Mouse (Mus musculus) layer of hippocampus, postnatal 14 days (tissue): ENCODE results near the gene C3. TPM values are rescaled to one million over a fixed set of nuclear protein-coding genes. Genes with fewer than 3 reads are reported as not detected.
A peak's percentile ranks its signal among the peaks of the same experiment; 100 is the strongest.

Source experiments
- DNase-seq, 2 experiments: peaks; one replicate each; pipeline ENCODE4 v3.0.0; 2021 to 2022; ENCODE audit warnings: low spot score in 2 of 2, mixed read lengths in 1 of 2
- total RNA-seq, 2 experiments: library from RNA; stranded (reverse); gene quantifications; 2 replicates each; pipeline ENCODE4 v1.2.3; 2021

Gene C3
- total RNA-seq, 2 experiments from 2014 or later: 1.6 to 4.2 TPM

GRCm38 (mm10) chr17:57227468-57227867 is 468 bp downstream of the C3 start:
- DNase-seq: no peak

DNA sequence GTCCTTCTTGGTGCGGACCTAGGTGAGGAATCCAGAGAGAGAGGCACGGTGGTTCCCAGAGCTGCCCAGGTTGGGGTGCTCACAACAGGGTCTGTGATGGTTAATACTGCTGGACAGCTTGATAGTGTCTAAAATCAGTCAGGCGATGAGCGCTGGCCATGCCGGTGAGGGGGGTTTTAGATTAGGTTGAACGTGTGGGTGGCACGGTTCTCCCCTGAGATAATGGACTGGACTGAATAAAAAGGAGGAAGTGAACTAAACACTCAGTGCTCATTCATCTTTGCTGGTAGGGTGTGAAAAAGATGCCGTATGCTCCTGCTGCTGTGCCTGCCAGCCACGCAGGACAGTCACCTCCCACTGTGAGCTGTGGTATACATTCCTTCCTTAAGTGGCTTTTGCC is 4.6 kb downstream of the C3 start:
- DNase-seq: no peak

- no peak for DNase-seq
These were observed 6.0 kb downstream of the C3 start for GRCm38 (mm10) chr17:57221911-57222310.

GRCm38 (mm10) chr17:57219884-57220207 is 8.1 kb downstream of the C3 start:
- no peak for DNase-seq

DNA sequence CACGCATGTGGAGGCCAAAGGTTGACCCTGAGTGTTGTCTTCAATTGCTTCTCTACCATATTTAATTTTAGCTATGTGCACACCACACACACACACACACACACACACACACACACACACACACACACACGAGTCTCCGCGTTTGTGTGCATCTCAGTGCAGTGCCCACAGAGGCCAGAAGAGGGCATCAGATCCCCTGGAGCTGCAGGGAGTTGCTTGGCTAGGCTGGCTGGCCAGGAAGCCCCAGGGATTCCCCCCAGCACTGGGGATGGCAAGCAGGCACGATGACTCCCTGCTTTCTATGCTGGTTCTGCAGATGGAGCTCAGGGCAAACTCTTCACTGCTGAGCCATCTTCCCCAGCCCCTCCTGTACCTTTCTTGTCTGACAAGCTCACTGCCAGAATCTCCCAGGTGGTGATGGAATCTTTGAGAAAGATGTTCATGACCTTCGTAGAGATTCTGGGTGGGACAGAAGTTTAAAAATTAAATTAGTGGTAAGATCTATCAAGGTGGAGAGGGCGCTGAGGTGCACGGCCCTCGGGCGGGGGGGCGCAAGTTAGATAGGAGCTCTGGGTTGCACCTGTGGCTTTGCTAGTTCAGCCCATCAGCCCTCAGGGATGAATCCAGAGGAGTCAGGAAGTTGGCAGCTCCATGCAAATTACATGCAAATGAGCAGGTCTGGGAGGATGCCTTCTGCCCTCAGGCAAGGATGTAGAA is 8.6 kb downstream of the C3 start:
- DNase-seq: peak; percentile 63 to 71

DNA sequence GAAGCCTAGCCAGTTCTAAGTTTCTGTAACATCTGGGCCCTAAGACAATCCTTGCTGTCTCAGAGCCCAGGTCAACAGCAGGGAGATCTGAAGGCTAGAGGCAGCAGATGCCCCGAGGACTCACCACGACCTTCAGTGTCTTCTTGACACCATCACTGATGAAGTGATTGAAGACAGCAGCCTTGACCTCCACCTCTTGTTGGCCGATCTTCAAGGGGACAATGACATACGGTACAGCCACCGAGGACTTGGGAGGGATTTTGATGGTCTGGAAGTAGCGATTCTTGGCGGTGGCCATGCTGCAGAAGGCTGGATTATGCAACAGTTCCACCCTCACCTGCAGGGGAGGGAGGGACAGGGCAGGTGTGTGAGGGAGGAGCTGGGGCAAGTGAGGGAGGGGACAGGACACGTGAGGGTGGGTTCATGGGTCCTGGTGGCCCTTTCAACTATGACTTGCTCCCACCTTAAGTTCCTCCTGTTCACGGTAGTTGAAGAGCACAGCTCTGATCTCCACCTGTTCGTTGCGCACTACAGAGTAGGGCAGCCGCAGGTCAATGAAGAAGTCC is 9.5 kb downstream of the C3 start:
- DNase-seq: no peak

- DNase-seq: no peak
These were observed 13.1 kb downstream of the C3 start for GRCm38 (mm10) chr17:57214676-57215387.

- DNase-seq: no peak
These were observed 16.4 kb downstream of the C3 start for GRCm38 (mm10) chr17:57211501-57211900.

- DNase-seq: no peak
These were observed 18.6 kb downstream of the C3 start for GRCm38 (mm10) chr17:57209330-57209729.

DNA sequence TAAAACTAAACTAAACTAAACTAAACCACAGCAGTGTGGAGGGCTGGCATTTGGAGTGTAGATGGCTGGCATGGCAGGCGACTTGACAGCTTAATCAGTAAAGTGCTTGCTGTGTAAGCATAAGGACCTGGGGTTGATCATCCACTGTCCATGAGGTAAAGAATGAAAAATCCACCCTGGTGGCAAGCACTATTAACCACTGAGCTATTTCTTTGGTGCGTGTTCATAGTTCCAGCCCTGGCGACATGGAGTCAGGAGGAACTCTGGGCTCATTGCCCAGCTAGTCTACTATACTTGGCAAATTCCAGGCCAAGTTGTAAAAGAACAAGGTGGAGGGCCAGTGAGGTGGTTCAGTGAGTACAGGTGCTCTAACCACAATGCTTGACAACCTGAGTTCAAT is 20.0 kb downstream of the C3 start:
- DNase-seq: no peak

DNA sequence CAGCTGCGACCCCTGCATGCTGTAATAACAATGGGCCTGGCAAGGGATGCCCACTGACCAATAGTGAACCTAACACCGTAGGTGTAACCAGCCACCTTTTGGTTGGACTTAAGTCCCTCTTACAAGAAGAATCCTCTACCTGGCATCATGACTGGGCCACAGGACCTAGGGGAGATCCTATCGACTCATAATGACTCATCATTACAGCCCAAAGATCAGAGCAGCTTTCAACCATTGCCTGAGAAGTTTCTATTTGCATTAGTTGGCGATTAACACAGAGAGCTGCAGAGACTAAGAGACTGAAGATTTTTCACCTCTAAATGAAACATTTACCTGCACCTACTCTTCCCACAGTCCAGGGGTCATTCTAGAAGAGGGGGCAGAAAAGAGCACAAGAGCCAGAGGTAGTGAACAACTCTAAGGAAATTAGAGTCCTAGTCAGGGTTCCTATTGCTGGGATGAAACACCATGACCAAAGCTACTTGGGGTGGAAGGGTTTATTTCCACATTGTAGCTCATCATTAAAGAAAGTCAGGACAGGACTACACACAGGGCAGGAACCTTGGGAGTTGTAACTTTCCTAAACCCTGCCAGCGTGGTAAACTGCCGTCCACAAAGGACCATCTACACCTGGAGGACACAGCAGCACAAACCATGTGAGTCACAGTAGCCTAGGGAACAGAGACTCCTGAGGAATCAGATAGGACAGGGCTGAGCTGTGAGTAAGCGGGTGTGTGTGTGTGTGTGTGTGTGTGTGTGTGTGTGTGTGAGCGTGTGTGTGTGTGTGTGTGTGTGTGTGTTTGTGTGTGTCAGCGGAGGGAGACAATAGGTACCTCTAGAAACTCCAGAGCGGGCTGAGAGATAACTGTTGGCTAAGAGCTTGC is 25.9 kb downstream of the C3 start:
- DNase-seq: no peak

DNA sequence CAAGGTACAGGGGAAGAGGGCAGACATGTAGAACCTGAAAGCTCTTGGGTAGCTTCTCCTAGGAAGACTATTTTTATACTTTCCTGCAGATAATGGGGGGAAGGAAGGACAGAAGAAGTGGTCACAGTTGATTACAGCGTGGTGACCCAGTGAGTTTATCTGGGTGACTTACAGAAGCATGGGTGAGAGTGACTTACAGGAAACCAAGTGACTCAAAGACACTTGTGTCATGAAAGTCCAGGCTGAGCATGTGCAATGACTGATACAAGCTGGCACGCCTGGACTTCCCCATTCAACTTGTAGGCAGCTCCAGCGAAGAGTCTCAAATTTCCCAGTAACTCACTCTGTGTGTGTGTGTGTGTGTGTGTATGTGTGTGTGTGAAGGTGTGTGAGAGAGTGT is 29.7 kb downstream of the C3 start:
- no peak for DNase-seq

DNA sequence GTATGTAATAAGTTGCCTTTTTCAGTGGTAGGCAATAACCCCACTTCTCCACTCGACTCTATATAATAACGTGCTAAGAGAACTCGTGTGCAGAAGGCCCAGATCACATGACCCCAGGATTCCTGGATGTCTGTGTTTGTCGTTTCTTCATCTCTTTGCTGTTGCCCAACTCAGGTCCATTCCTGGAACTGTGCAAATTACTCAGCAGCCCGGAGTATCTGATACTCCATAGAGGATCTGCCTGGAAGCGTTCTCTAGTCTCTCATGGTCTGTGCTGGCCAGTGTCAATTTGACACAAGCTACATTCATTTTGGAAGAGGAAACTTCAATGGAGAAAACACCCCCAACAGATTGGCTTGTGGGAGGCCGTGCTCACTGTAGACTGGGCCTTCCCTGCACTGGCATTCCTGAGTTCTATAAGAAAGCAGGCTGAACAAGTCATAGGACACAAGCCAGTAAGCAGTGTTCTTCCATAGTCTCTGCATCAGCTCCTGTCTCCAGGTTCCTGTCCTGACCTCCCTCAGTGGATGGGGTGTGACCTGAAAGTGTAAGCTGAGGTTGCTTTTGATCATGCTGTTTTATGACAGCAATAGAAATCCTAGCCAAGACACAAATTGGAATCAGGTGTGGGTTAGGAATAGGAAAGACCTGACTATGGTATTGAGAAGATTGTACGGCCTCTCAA is 32.5 kb downstream of the C3 start:
- no peak for DNase-seq

DNA sequence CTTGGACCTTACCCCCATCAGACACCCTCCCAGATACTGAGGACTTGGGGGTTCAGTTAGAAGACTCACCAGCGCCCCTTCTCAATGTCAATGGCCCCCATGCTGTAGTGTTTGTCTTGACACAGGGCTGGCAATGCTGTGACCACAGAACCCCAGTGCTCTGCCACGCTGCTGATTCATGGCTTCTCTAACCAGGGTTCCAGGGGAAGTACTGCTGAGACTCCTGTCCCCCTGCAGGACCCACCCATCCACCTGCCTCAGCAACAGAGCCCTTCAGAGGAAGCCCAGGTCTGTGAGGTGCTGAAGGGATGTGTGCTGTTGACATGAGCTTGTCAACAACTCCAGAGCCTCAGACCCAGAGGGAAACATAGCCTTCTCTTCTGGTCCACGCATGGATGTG is 33.2 kb downstream of the C3 start:
- DNase-seq: no peak

DNA sequence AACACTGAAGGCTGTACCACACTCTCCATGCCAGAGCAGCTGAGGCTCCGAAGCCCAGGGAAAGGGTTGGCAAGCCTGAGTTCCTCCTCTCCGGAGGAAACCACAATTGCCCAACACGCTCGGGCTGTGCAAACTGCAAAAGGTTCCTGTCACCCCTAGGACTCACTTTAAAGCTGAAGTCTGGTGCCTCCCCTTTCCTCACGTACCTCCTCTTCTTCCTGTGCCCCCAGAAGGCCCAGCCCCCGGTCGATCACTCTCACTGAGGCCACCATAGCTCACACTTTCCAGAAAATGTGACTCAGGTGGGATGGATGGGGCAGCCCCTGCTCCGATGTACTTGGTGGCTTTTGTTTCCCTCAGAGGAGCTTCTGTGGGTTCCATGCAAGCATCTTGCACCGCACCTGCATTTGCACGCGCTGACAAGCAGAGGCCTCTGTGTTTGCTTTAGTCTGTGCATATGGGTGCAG is 33.9 kb downstream of the C3 start, which contains the start of gene Tnfsf14:
TSS of gene Tnfsf14 (minus strand) at position 137 of the 467 bp plus-strand sequence.
- no peak for DNase-seq

DNA sequence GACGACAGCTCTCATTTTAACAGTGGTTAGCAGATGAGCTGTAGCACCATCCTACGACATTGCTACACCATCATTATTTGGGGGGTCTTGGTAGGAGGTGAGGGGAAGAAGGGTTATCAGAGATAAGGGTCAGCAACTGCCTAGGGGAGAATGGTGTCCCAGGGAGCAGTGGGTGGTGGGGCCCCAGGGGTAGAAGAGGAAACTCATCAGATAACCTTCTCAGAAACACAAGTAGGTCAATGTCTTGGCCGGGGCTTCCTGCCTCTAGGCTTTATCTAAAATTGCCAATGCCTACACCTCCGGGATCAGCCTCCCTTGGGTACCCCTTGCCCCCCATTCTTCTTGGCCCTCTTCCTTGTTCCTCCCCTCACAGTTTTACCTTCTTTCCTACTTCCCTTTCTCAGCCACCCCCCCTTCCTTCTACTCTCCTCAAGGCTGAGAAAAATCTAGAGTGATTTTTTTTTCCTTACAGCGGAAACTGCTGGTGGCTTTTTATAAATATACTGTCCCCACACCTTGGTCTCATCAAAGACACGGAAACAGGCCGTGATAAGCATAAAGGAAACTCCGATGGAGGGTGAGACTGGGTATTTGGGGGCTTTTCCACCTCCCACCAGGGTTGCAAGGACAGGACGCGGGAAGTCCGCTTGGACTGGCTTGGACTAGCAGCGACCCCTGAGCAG is 39.3 kb downstream of the C3 start:
- DNase-seq: no peak

DNA sequence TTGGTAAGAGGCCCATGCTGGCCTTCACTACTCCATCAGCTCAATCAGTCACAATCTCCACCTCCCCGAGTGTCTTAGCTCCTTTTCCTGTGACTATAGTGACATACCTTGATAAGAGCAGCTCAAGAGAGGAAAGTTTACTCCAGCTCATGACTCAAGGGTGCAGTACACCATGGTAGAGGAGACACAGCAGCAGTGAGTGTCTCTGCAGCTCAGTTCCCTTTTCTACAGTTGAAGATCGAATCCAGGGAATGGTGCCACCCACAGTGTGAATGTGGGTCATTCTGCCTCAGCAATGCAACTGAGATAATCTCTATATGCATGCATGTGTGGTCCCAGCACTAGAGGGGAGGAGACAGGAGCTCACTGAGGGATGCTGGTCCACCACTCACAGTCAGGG is 42.3 kb downstream of the C3 start:
- DNase-seq: no peak

DNA sequence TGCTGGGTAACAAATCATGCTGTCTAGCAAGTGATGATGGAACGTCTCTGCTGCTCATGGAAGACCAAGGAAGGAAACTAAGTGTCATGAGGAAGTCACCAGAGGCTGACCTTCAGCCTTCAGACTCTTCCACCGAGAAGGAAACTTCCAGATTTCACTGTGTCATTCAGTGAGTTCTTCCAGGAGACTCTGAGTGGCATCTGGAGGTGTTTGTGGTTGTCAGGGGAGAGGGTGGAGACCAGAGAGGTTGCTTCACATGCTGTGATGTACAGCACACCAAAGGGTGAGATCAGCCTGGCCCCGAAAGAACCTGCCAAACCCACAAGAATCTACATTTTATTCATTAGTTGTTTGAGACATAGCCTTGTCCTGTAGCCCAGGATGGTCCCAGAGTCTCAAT is 45.1 kb downstream of the C3 start:
- no peak for DNase-seq

DNA sequence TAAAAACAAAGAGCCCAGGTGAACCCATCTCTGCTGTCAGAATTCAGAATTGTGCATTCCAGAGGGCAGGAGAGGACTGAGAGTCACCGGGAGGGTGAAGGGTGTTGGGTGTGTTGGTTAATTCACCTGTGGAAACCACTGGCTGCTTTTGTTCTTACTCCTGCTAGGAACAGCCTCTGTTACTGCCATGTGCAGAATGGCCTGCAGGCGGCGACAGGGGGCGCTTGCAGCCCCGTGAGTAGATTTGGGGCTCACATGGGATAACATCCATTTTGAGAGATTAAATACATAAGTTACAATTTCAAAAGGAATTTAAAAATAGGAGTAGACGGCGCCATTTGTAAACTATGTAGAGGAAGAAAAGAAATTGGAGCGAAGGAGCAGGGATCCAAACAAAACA is 47.6 kb downstream of the C3 start:
- no peak for DNase-seq

DNA sequence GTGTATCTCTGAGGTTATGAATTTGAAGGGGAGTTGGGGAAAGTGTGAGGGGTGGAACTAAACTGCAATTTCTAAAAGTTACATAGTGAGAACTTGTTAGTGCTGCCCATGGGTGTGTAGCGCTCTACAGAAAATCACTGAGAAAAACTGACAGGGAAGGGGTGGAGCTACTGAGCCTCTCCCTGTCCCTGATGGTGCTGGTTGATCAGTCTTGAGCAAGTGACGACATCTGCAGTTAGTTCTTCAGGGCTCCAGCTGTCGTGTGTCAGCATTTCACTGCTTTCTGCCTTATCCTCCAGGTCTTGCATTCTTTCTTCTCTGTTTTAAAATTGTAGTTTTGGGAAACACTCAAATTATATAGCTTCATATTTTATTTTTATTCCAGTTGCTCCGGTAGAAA is 54.6 kb downstream of the C3 start:
- no peak for DNase-seq
